Mouse (Mus musculus): ENCODE measurements around the gene Apln. TPM values are rescaled to one million over a fixed set of nuclear protein-coding genes. Genes with fewer than 3 reads are reported as not detected.

Gene Apln
- total and polyA plus RNA-seq, 3 experiments = 0.08 TPM; not detected in 2

- peak; percentile 62 for DNase-seq (ENCODE audit: low read depth, low spot score)
- Histone ChIP-seq H3K36me3 (ENCODE audit: control insufficient read depth in 1 of 2, insufficient read depth in 2 of 2, low read length in 2 of 2) (no peaks in the 10 kb centered on the region), H3K79me2 (ENCODE audit: control insufficient read depth, insufficient read depth, low read length, poor library complexity) (no peaks in the 10 kb centered on the region), H3K4me3 (ENCODE audit: control insufficient read depth in 1 of 2, insufficient read depth in 1 of 2, low read depth in 2 of 2, low read length in 2 of 2) (peak overlapping the region; percentile 31 to 39; a peak in 3 of 4 replicates), H3K9ac (ENCODE audit: control insufficient read depth, low read depth, low read length, poor library complexity, severe bottlenecking) (no peak overlapping the region), H3K27ac (ENCODE audit: control insufficient read depth, low read depth, low read length) (no peak overlapping the region), H3K4me1 (ENCODE audit: control insufficient read depth in 1 of 2, insufficient read depth in 2 of 2, low read length in 2 of 2) (no peaks in the 10 kb centered on the region), H3K9me3 (replicated peaks; ENCODE audit: insufficient read depth, low read length) (no peaks in the 10 kb centered on the region), H3K27me3 (ENCODE audit: control insufficient read depth in 1 of 2, insufficient read depth in 2 of 2, low read length in 2 of 2) (peaks cover 0 to 4% of the 10 kb centered on the region in 2 experiments)
- no peak for TF ChIP-seq MYB (IDR thresholded peaks at IDR 0.05; ENCODE audit: low read depth, low read length)
- no peak for TF ChIP-seq MAZ (IDR thresholded peaks at IDR 0.05; ENCODE audit: low read depth, low read length)
- TF ChIP-seq TBP (IDR thresholded peaks at IDR 0.05; ENCODE audit: low read depth, low read length) = no peak
- no peak for TF ChIP-seq JUND (IDR thresholded peaks at IDR 0.05; ENCODE audit: low read depth, low read length)
- TF ChIP-seq CTCF (IDR thresholded peaks at IDR 0.05 in 2 of 3, conservative IDR thresholded peaks at IDR 0.05 in 1 of 3; ENCODE audit: control insufficient read depth in 1 of 3, insufficient read depth in 1 of 3, low read depth in 2 of 3, low read length in 3 of 3, poor library complexity in 1 of 3, severe bottlenecking in 1 of 3) = peak in 2 of 3 experiments; percentile 59 to 61; a peak in 5 of 6 replicates
- TF ChIP-seq USF2 (IDR thresholded peaks at IDR 0.05; ENCODE audit: borderline replicate concordance in 1 of 2, insufficient read depth in 1 of 2, low read depth in 1 of 2, low read length in 2 of 2) = 0 out of 4 replicates have a peak, but pooled peaks of 1 of the 2 experiments have one; percentile 39
- TF ChIP-seq NELFE (IDR thresholded peaks at IDR 0.05; ENCODE audit: low read depth, low read length) = no peak
- no peak for TF ChIP-seq POLR2A (IDR thresholded peaks at IDR 0.05; ENCODE audit: control insufficient read depth in 1 of 2, insufficient read depth in 1 of 2, low read depth in 1 of 2, low read length in 2 of 2, poor library complexity in 1 of 2)
- no peak for TF ChIP-seq EP300 (IDR thresholded peaks at IDR 0.05; ENCODE audit: low read depth in 1 of 2, low read length in 2 of 2)
- no peak for TF ChIP-seq GATA1 (IDR thresholded peaks at IDR 0.05; ENCODE audit: low read depth, low read length)
- TF ChIP-seq KAT2A (conservative IDR thresholded peaks at IDR 0.05; ENCODE audit: low read depth, low read length) = no peak
- no peak for TF ChIP-seq UBTF (IDR thresholded peaks at IDR 0.05; ENCODE audit: borderline replicate concordance, insufficient read depth, low read depth, low read length)
- TF ChIP-seq SMC3 (IDR thresholded peaks at IDR 0.05; ENCODE audit: low read depth, low read length) = peak; percentile 48
- TF ChIP-seq ZC3H11A (IDR thresholded peaks at IDR 0.05; ENCODE audit: low read depth, low read length) = peak; percentile 40; the same call in 1 of the 2 replicates
- TF ChIP-seq BHLHE40 (IDR thresholded peaks at IDR 0.05; ENCODE audit: borderline replicate concordance, low read depth, low read length) = peak; percentile 82
- peak; percentile 77 for TF ChIP-seq MAX (IDR thresholded peaks at IDR 0.05; ENCODE audit: low read length)
- TF ChIP-seq HCFC1 (IDR thresholded peaks at IDR 0.05; ENCODE audit: low read depth, low read length) = no peak
- peak; percentile 55; the same call in 1 of the 2 replicates for TF ChIP-seq NRF1 (IDR thresholded peaks at IDR 0.05; ENCODE audit: insufficient read depth, low read depth, low read length, poor library complexity, severe bottlenecking)
- TF ChIP-seq MYC (IDR thresholded peaks at IDR 0.05; ENCODE audit: low read depth, low read length) = peak; percentile 85
- peak; percentile 64 for TF ChIP-seq RAD21 (IDR thresholded peaks at IDR 0.05; ENCODE audit: low read depth, low read length)
- TF ChIP-seq MEF2A (IDR thresholded peaks at IDR 0.05; ENCODE audit: extremely low read depth, insufficient replicate concordance, low read depth, low read length, poor library complexity, severe bottlenecking) = no peak
- peak; percentile 83 for TF ChIP-seq USF1 (IDR thresholded peaks at IDR 0.05; ENCODE audit: low read depth, low read length)
- no peak for TF ChIP-seq SIN3A (IDR thresholded peaks at IDR 0.05; ENCODE audit: low read length)
- no peak for TF ChIP-seq POLR2AphosphoS2 (IDR thresholded peaks at IDR 0.05; ENCODE audit: low read length)
- TF ChIP-seq TCF12 (IDR thresholded peaks at IDR 0.05; ENCODE audit: low read depth, low read length) = no peak
- no peak for TF ChIP-seq CHD1 (IDR thresholded peaks at IDR 0.05; ENCODE audit: low read depth, low read length)
- TF ChIP-seq TAL1 (IDR thresholded peaks at IDR 0.05; ENCODE audit: low read length) = no peak
- no peak for TF ChIP-seq MAFK (IDR thresholded peaks at IDR 0.05; ENCODE audit: borderline replicate concordance, low read depth, low read length)
These were observed 49.5 kb downstream of the Apln start for GRCm38 (mm10) chrX:47985000-47985619.
